Mouse (Mus musculus): Measurements from ENCODE around the gene Ccl21b. TPM values are rescaled to one million over a fixed set of nuclear protein-coding genes. Genes with fewer than 3 reads are reported as not detected.
"Not testable (repeated sequence)": the region's sequence is repeated elsewhere in the genome, so short reads cannot be mapped to it uniquely, and the experiment has no call there.

Gene Ccl21b
- polyA plus RNA-seq (2012), result not detected in 2 replicates

- TF ChIP-seq GATA1 (IDR thresholded peaks at IDR 0.05; ENCODE audit: low read length), result not testable (repeated sequence)
Measured at GRCm38 (mm10) chr4:42255467-42255866, at the start of gene Ccl21b. Ccl21b (plus strand) TSS chr4:42255767.

- not testable (repeated sequence) for TF ChIP-seq GATA1 (IDR thresholded peaks at IDR 0.05; ENCODE audit: low read length)
Measured at GRCm38 (mm10) chr4:42240339-42240738, 15.2 kb upstream of the Ccl21b start, which contains the start of gene Gm10600. Gm10600 (plus strand) TSS chr4:42240639.

DNA sequence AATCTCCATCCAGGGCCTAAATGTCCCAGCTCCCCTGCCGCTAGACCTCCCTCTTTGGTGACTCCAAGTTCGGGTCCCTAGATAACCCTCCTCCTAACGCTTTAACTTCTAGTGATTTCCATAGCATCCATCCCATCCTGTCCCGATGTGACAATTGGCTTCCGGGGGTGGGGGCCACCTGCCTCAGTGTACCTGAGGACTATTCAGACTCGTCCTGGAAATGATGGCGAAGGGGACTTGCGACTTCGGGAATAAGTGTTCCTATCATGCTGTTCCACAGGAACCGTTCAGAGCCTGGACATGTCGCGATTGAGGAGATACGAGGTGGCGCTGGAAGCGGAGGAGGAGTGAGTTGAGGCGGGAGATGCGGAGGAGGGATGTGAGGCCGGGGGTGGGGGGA lies 38.4 kb downstream of the Ccl21b start, which contains the start of gene Gm21953:
TSS of gene Gm21953 (plus strand) at position 301 of the 400 bp plus-strand sequence.
- TF ChIP-seq GATA1 (IDR thresholded peaks at IDR 0.05; ENCODE audit: low read length), result not testable (repeated sequence)

Other genes with a start within 250 kb of the Ccl21b start
- not detected in 2 replicates for gene Gm21093, start 221.0 kb upstream of the Ccl21b start, polyA plus RNA-seq (2012)
- gene Gm3893, start 164.6 kb upstream of the Ccl21b start, polyA plus RNA-seq (2012), result not detected in 2 replicates
- not detected in 2 replicates for gene Gm13304, start 140.9 kb upstream of the Ccl21b start, polyA plus RNA-seq (2012)
- not detected in 2 replicates for gene Gm13306, start 102.3 kb upstream of the Ccl21b start, polyA plus RNA-seq (2012)
- gene Gm13305, start 87.2 kb upstream of the Ccl21b start, polyA plus RNA-seq (2012), result not detected in 2 replicates
- not detected in 2 replicates for gene Gm10600, start 15.1 kb upstream of the Ccl21b start, polyA plus RNA-seq (2012)
- not detected in 2 replicates for gene Gm21953, start 38.5 kb downstream of the Ccl21b start, polyA plus RNA-seq (2012)
- gene Fam205a3, start 62.6 kb downstream of the Ccl21b start, polyA plus RNA-seq (2012), result not detected in 2 replicates
- gene Gm21586, start 183.6 kb downstream of the Ccl21b start, polyA plus RNA-seq (2012), result not detected in 2 replicates
- not detected in 2 replicates for gene Gm2163, start 211.0 kb downstream of the Ccl21b start, polyA plus RNA-seq (2012)

Data from G1E-ER4 (cell line).